Mouse (Mus musculus) adrenal gland, postnatal 14 days (tissue): ENCODE measurements around the gene Ppat. TPM values are rescaled to one million over a fixed set of nuclear protein-coding genes. Genes with fewer than 3 reads are reported as not detected.
"Not testable (repeated sequence)": the region's sequence is repeated elsewhere in the genome, so short reads cannot be mapped to it uniquely, and the experiment has no call there.

Source experiments
- DNase-seq: peaks from one replicate; pipeline ENCODE4 v3.0.0; 2021; ENCODE audit warnings: mixed read lengths
- long read RNA-seq, 2 experiments: library from polyadenylated mRNA; stranded (forward); transcript quantifications; one replicate each; pipeline ENCODE4 v2.0.0; 2021
- total RNA-seq: library from RNA; stranded (reverse); gene quantifications from 2 replicates; pipeline ENCODE4 v1.2.3, GENCODE M21; 2021

Gene Ppat
- total RNA-seq, result 21.6 and 25.2 TPM in 2 replicates
- long read RNA-seq, experiment 1, transcript Ppat-202 (11 exons, 3,981 nt), result major isoform, 25 of 44 reads
- long read RNA-seq, experiment 1, partial matches to known transcripts, result 17 of 44 reads
- long read RNA-seq, experiment 1, other reads (novel, unspliced or antisense), result 2 of 44 reads
- long read RNA-seq, experiment 2, transcript Ppat-202 (11 exons, 3,981 nt), result major isoform, 27 of 42 reads
- long read RNA-seq, experiment 2, partial matches to known transcripts, result 14 of 42 reads
- long read RNA-seq, experiment 2, other reads (novel, unspliced or antisense), result 1 of 42 reads

DNA sequence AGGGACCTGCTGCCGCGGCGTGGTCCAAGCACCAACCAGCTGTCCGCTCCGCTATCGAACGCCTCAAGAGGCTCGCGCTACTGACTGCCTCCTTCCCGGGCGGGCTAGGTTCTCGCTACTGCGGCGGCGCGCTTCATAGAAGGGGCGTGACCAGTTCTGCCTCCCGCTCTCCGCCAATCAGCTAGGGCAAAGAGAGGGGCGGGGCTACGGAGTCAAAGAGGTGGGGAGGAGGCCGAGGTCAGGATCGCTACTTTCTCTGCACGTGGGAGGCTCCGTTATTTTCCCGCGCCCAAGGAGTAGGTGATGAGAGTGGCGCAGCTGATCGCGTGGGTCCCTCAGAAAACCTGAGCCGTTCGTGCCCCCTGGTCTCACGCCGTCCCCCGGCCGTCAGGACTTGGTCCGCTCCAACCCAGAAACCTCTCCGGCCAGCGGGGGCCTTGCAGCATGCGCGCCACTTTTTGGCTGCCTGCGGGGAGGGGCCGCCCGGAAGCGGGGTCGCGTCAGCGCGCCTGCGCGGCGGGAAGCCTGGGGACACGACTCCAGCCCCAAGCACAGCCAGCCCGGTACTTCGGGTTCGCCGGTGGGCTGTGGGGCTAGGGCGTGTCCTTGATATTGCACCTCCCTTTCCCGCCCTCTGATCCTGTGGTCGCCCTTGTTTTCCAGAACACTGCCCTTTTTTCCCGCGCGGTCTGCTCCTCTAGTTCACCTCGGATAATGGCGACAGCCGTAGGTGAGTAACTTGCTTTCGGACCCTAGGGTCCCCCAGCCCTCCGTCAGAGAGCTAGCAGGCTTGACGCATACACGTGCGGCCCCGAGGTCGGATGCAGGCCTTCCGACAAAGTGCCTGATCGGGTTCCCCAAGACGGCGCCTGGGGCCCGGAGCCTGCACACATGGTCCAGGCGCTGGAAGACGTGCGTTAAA, at the start of gene Ppat, which contains the start of gene Paics:
Ppat (minus strand) TSS at position 473 of the 922 bp plus-strand sequence.
Paics (plus strand) TSS at position 202 of the 922 bp plus-strand sequence.
- peak; percentile 100 for DNase-seq

DNA sequence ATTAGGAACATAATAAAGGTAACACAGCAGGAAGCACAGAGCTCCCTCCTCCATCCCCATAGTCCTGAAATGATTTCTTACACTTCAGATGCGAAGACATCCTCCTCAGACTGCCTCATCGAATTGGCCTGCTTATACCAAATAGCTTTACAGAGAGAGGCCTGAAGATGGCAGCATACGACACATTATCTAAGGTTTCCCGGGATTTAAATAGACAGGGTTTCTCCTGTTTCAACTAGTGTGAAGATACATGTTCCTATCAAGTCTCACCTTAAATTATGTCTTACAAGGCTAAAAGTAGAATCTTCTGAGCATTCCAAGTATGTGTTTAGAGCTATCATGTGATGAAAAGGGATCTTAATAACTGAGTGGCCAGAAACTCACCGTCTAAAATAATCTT, 47.0 kb upstream of the Ppat start:
- DNase-seq, result peak; percentile 27

DNA sequence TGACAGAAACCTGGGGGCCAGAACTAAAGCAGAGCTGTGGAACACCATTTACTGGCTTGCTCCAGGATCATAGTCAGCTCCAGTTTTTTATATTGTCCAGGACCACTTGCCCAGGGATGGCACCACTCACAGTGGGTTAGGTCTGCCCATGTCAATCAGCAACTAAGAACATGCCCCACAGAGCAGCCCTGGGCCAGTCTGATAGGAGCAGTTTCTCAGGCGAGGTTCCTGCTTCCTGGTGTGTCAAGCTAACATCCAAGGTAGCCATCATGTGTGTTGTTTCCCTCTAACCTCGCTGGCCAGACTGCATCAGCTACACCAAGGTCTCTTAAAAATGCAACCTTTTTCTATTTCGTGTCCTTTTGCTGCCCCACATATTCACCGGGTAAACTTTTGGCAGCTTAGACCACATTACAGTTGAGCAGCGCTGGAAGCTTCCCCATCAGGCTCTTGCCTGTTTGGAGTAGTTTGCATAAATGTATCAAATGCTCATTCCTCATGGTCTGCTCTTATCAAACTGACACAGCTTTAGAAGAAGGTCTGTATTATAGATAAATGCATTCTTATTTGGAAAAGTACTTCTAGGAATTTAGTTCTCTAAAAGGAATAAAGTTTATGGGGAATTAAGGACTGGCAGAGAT, 41.9 kb upstream of the Ppat start:
- no peak for DNase-seq

DNA sequence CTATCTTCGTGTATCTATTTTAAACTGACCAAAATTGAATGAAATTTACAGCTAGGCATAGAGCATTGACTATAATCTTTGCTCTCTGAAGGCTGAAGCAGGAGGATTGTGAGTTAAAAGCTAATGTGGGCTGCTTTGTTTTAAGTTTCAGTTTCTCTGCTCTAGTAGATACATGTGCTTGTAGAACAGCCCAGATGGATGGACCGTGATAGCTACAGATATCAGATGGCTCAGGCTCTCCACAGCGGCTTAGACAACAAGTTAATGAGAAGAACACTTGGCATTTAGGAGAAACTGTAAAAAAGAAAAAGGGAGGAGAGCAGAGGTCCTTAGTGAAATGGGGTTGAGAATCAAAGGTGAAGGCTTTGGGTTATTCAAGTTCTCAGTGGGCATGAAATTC, 39.4 kb upstream of the Ppat start:
- DNase-seq, result no peak

DNA sequence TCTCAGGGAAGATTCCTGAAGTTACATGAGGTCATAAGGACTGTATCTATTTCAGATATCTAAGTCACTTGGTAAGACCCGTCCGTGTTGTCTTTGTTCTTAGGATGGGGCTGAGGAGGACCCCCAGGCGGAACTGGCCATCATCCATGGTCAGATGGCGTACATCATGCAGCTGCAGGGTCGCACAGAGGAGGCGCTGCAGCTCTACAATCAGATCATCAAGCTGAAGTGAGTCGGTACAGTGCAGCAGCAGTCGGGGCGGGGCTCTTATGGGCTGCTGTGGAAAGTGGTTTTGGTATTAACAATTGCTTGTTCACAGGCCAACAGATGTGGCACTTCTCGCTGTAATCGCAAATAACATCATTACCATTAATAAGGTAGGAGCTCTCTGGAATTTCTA, 32.6 kb upstream of the Ppat start:
- DNase-seq, result no peak

DNA sequence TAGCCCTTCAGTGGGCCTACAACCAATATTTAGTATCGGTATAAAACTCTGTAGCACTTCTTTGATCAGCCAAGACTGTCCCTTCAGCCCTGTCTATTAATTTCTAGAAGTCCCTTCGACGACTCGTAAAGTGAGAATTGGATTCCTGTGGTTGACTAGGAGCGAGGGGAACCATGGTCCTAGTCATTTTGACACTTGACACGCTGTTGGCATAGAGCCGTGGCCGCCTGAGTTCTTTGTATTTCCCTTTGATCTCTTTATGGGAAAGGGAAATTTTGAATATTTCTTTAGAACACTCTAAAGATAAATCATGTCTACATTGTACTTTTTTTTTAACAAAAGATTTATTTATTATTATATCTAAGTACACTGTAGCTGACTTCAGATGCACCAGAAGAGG, 24.4 kb upstream of the Ppat start:
- peak; percentile 63 for DNase-seq

DNA sequence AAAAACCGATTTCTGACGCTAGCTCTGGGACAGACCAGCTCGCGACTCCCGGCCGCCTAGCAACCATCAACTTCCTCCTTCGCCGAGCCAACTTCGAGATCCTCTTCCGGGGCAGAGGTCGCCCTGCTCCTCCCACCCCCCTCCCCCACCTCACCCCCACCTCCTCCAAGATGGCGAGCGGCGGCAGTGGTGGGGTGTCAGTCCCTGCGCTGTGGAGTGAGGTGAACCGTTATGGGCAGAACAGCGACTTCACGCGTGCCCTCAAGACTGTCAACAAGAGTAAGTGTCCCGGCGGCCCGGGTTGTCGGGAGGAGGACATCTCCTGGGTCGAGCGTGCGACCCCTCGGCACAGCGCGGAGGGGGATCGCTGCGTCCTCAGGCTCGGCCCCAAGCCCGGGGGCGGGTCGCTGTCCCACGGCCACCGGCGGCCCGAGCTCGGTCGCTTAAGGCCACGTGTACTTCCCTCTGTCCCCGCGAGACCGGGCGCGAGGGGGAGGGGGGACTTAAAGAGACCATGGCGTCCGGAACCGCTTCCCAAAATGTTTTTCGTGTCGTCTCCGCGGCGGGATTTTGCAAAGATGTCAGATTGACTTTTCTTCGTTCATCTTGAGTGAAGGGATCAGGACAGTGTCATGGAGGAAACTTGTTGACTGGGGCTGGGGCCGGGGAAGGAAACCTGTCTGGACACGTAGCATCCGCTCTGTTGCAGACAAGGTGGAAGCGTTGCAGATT, 23.3 kb upstream of the Ppat start, which contains the start of gene Srp72:
Srp72 (plus strand) TSS at position 130 of the 732 bp plus-strand sequence.
- peak; percentile 94 for DNase-seq

DNA sequence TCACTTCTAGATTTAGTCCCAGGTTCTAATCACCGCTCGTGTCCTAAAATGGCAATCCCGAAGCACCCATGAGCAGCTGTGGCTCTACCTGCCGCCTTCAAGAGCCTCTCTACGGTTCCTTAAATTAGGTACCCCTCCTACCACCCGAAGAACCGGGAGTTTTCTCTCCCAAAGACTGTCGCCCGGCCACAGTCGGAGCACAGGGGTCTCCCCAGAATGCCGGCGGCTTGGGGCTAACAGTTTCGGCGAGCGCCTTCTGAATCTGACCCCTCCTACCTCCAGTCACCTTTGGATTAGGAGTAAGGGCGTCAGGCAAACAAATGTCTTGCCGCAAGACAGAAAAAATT, 22.8 kb upstream of the Ppat start:
- DNase-seq, result no peak

DNA sequence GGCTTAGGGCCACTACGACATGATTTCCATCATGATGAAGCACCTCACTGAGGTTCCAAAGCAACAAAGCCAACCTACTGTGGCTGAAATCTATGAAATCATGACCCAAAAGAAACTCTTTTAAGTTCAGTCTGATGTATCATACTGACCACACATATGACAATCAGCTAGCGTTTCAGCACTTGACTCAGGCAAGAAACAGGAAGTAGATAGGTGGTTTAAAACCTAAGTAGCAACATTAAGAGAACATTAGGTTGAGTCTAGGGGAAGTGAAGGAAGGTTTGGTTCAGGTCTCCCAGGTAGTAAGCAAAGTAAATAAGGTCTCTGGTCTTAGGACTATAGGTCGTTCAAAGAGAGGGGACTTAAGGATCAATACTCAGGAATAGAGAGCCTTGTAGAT, 22.1 kb upstream of the Ppat start:
- DNase-seq, result no peak

DNA sequence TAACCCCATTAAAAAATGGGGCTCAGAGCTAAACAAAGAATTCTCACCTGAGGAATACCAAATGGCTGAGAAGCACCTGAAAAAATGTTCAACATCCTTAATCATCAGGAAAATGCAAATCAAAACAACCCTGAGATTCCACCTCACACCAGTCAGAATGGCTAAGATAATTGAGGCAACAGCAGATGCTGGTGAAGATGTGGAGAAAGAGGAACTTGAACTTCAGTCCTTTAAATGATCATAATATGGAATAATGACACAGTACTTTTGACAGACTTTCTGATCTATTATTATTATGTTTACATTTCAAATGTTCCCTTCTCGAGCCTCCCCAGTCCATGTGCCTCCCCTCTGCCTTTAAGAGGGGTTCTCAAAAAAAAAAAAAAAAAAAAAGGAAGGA, 19.7 kb upstream of the Ppat start:
- not testable (repeated sequence) for DNase-seq

DNA sequence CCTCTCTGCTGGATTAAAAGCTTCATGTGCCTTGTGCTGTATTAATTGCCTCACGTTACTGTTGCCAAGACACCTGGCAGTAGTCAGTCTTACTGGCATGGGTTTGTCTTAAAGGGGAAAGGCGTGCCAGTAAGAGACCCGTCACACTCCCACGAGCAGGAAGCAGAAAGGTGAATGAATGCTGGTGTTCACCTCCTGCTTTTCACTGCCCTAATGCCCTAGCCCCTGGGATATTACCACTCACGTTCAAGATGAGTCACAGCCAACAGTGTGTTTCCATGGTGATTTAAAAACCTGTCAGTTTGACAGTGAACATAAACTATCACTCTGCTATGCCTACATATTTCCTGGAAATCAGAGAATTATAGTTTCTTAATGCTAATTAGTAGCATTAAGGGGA, 17.9 kb upstream of the Ppat start:
- DNase-seq, result peak; percentile 8

DNA sequence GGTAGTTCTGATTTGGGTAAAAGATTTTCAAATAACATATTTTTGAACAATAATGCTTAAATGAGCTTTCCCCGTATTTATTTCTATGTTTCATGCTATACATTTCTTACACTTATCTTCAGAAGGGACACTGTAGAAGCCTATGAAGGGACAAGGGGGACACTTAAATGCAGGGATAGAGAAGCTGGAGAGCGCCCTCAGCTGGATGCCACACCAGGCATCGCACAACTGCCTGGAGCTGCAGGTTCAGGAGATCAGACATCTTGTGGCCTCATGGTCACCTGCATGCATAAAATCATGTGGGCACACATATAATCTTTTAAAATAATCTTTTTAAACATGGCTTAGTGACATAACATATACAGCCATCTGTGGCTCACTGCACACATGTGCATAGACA, 13.3 kb upstream of the Ppat start:
- peak; percentile 39 for DNase-seq

DNA sequence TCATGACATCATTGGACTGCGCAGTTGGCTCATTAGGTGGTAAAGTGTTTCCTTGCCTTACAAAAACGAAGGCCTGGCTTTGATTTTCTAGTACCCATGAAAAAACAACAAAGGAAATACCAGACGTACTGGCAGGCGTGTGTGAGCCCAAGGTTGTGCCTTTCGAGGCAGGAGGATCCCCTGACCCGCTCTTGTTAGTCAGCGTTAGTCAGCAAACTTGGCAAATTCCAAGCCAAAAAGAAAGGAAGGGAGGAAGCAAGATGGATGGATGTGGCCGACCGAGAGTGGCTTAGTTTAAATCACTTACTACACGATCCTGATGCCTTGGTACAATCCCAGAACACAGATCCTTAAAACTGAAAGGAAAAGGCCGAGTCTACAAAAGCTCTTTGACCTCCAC, 11.2 kb upstream of the Ppat start:
- DNase-seq, result peak; percentile 77

DNA sequence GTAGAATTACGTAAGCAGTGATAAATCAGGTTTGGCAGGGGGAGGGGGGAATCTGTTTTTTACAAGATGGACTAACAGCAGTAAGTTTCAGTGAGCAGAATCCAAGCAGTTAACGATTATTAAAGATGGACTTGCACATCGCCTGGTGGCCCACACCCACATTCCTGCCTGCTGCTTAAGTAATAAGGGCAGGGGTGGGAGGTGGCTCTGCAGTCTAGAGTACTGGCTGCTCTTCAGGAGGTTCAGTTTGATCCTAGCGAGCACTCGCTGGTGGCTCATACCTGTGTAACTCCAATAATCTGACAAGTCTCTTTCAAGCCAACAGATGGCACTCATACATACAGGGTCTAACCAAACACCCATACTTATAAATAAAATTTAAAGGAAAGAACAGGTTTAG, 8.2 kb upstream of the Ppat start:
- DNase-seq, result no peak

DNA sequence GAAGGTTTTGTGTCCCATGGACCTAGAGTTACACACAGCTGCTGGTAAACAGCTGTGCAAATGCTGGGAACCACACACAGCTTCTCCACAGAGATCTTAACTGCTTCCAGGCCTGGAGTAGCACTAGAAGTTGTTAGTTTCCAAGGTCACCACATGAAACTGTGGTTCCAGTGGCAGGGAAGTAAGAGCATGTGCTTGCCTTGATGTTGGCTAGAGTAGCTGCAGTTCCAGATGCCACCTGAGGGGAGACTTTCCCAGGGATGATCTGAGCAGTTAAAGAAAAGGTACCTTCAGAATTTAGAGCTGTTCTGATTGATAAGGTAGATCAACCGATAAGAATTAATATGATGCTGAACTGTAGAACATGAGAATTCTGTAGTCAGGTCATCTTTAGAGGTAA, 6.6 kb upstream of the Ppat start:
- DNase-seq, result peak; percentile 17

DNA sequence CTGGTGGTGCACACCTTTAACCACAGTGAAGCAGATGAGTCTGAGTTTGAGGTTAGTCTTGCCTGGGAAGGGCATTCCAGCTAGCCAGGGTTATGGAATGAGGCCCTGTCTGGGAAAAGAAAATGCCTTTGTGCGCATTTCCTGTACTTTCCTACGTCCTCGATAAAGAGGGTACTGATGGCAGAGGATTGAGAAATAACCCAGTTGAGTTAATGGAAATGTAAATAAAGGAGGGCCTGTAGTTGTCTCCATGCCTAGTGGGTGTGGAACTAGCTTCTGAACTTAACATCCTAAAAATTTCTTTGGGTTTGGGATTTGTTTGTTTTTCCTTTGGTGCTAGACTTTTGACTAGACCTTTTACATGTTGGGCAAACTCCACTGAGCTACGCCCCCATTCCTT, 4.1 kb upstream of the Ppat start:
- no peak for DNase-seq

DNA sequence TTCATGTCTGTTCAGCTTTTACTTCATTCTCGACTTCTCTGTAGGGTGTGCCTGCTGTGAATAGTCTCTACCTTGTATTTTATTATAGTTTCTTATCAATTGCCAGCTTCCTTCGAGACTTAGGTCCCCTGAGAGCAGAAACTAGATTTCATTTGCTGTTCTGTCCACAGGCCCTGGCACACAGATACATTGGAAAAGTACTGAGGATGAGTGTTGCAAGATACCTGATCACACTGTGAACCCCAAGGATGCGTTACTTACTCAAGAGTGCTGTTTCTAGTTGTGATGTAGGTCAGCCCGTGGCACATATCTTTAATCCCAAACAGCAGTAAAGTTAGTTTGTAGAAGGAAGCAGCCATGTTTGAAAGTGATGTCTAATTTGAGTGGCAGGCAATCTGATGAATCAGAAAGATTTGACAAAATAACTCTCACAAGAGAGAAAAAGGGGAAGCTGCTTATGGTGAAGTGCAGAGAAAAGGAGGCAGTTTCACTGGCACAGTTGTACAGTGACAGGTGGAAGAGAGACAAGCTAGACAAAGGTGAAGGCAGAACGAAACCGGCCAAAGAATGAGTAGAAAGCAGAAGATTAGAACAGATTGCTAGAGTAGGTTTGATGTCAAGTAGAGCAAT, 3.0 kb upstream of the Ppat start:
- DNase-seq, result peak; percentile 54

DNA sequence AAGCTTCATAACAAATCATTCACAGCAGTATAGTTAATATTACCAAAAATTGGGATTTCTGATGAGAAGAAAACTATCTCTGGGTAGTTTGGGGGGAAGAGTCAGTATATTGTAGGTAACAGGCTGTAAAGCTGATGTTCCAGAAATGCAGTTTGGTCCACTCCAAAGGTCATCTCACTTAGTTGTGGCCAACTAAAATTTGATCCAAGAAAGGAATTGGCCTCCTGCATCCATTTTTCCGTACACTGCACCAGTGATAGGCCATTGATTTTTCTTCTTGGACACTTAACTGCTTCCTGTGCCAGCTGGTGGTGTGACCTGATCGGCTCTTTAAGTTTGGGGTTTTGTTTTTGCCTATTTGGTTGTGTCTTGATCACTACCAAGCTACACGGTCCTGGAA, 2.4 kb upstream of the Ppat start:
- DNase-seq, result no peak

DNA sequence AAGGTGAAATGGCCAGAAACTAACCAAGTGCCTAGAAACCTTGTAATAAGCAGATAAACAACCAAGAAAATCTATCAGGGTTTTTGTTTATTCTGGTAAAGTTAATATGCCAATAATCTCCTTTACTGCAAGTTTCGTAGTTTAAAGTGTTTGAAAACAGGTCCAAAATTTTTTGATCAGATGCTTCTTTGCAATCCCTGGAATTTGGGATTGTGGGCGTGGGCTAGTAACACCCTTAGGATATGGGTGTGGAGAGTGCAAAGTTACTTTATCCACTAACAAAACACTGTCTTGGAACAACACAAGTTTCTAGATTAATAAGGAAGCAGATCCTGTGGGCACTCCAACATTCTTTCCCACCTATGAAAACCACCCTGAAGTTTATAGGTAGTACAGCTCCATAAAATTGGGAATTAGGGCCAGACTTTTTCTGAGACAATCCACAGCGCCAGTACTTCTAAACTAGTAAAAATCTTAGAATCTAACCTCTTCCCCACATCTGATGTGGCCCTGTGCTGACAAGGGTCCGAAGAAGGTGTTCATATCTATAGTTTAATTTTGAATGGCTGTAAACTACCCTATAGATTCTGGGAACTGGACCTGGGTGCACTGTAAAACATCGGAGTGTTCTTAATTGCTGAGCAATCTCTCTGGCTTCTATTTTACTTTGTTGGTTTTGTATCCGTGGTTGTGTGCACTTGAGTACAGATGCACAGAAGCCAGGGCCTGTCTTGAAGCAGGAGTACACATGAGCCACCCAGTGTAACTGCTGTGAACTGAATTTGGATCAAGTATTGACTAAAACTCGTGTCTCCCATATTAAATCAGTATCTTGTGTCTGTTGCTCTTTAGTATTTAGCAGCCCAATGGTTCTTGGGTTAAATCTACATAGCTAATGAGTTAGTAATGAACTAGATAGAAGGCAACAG, 998 bp upstream of the Ppat start:
- DNase-seq, result no peak

DNA sequence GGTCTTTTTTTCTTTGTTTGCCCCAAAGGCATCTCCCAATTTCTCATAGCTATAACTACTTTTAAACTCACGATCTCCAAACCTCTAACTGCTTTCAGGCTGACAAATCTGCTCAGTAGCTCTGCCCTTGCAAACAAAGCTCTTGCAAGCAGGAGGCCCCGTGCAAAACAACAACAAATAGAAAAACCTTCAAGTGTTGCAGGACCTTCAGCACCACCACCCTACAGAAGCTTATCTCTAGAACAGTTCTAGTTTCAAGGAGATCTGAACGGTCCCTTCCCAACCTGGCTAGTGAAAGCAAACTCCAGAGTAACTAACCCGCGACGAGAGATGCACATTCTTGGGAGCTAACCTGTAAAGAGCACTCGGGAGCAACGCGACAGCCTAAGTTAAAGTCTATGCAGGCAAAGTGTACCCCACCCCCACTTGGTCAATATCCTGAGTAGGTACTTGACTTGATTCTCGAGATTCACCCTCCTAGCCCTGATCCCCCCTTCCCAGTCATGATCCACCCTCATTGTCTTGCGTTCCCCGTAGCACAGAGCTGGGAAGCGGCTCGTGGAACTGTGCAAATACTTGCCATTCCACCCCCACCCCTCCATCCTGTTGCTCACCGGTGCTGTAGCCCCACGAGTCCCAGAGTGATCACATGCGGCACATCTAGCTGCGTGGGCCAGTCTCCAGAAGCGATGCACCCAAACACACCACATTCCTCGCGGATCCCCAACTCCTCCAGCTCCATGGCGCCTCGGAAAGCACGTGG, 854 bp downstream of the Ppat start:
- DNase-seq, result peak; percentile 19
